Mouse (Mus musculus) gastrocnemius, adult 2 months (tissue): ENCODE data around the gene Elmsan1. TPM values are rescaled to one million over a fixed set of nuclear protein-coding genes. Genes with fewer than 3 reads are reported as not detected.
"Not testable (repeated sequence)": the region's sequence is repeated elsewhere in the genome, so short reads cannot be mapped to it uniquely, and the experiment has no call there.

ENCODE experiments used
- DNase-seq: peaks from one replicate; pipeline ENCODE4 v3.0.0; 2022
- H3K27ac ChIP-seq: fragments of 200-600 bp; 2 replicates; pipeline ENCODE4 v1.8.1; 2022; ENCODE audit warnings: mild to moderate bottlenecking
- H3K4me3 ChIP-seq: fragments of 200-600 bp; 2 replicates; pipeline ENCODE4 v1.8.1; 2022; ENCODE audit warnings: mild to moderate bottlenecking, moderate library complexity
- CTCF ChIP-seq: fragments of 200-600 bp; IDR thresholded peaks from 2 replicates; pipeline ENCODE4 v1.8.1; 2022; ENCODE audit warnings: antibody characterized with exemption, mild to moderate bottlenecking, moderate library complexity
- intact Hi-C: fragments of 180-260 bp; cut with DNase I; formaldehyde crosslinking; loops from one replicate; pipeline ENCODE4 v1.15.1; 2025
- total RNA-seq, 2 experiments: library from RNA; stranded (reverse); gene quantifications; 2 replicates each; pipeline ENCODE4 v1.2.3; 2021

Gene Elmsan1
- total RNA-seq, 2 experiments from 2014 or later = 10.2 to 11.9 TPM

GRCm38 (mm10) chr12:84107692-84108091 lies 111.0 kb downstream of the Elmsan1 start:
- Histone ChIP-seq H3K4me3 (no peak overlapping the region), H3K27ac (no peak overlapping the region)
- DNase-seq = no peak
- intact Hi-C loops = no loop called here
- no peak for TF ChIP-seq CTCF

GRCm38 (mm10) chr12:84107012-84107411 lies 111.7 kb downstream of the Elmsan1 start:
- no peak overlapping the region for H3K27ac ChIP-seq
- intact Hi-C loops = no loop called here
- no peak for TF ChIP-seq CTCF

GRCm38 (mm10) chr12:84101493-84101845 lies 117.2 kb downstream of the Elmsan1 start:
- no peak for DNase-seq
- TF ChIP-seq CTCF = no peak
- Histone ChIP-seq H3K4me3 (peak overlapping the region; percentile 83), H3K27ac (peak overlapping the region; percentile 78; the same call in 1 of the 2 replicates)
- intact Hi-C loops = no loop called here

More at GRCm38 (mm10) chr12:84107012-84107411, 111.7 kb downstream of the Elmsan1 start:
- H3K4me3 ChIP-seq = no peak overlapping the region
- no peak for DNase-seq

GRCm38 (mm10) chr12:84100604-84101492 lies 117.8 kb downstream of the Elmsan1 start, which contains the start of gene Acot6:
Gene Acot6 (plus strand): TSS chr12:84100654.
- intact Hi-C loops = not testable (repeated sequence)
- Histone ChIP-seq H3K27ac (peak within 1 kb of the TSS; percentile 78), H3K4me3 (peak within 1 kb of the TSS; percentile 83)
- DNase-seq = peak; percentile 61

- H3K4me3 ChIP-seq = no peak overlapping the region; the same call in 1 of the 2 replicates
- intact Hi-C loops = no loop called here
- no peak for DNase-seq
- no peak for TF ChIP-seq CTCF
- H3K27ac ChIP-seq = no peak overlapping the region
These were observed 118.6 kb downstream of the Elmsan1 start for GRCm38 (mm10) chr12:84100071-84100470.

GRCm38 (mm10) chr12:84099605-84100004 lies 119.1 kb downstream of the Elmsan1 start:
- no peak for TF ChIP-seq CTCF
- intact Hi-C loops = no loop called here
- no peak overlapping the region for H3K27ac ChIP-seq
- H3K4me3 ChIP-seq = no peak overlapping the region
- no peak for DNase-seq

Other genes starting within 250 kb of the Elmsan1 start
- gene Heatr4, start 234.0 kb downstream of the Elmsan1 start, total RNA-seq = not detected
- 10 to 100 TPM; 11.7 to 22.1 TPM for gene Acot2, start 231.0 kb downstream of the Elmsan1 start, total RNA-seq
- gene Acot1, start 209.4 kb downstream of the Elmsan1 start, total RNA-seq = 1 to 10 TPM; 2.2 to 3.9 TPM
- under 1 TPM; 0.05 to 0.08 TPM for gene Acot4, start 180.5 kb downstream of the Elmsan1 start, total RNA-seq
- gene Gm49366, start 179.9 kb downstream of the Elmsan1 start, total RNA-seq = not detected
- not detected for gene Acot3, start 166.7 kb downstream of the Elmsan1 start, total RNA-seq
- gene Acot5, start 149.6 kb downstream of the Elmsan1 start, total RNA-seq = under 1 TPM in 1 of 2 experiments, not detected in 1; 0.17 TPM
- 1 to 10 TPM; 1.7 to 2.5 TPM for gene Acot6, start 118.2 kb downstream of the Elmsan1 start, total RNA-seq
- gene Dnal1, start 104.5 kb downstream of the Elmsan1 start, total RNA-seq = 1 to 10 TPM; 9.8 to 10.0 TPM
- gene Pnma1, start 70.4 kb downstream of the Elmsan1 start, total RNA-seq = under 1 TPM; 0.10 to 0.17 TPM
- 10 to 100 TPM; 56.3 to 98.8 TPM for gene Ptgr2, start 66.4 kb upstream of the Elmsan1 start, total RNA-seq
- gene Zfp410, start 98.0 kb upstream of the Elmsan1 start, total RNA-seq = 10 to 100 TPM; 21.2 to 24.9 TPM
- gene Coq6, start 142.8 kb upstream of the Elmsan1 start, total RNA-seq = 10 to 100 TPM; 20.0 to 31.0 TPM
- 1 to 10 TPM in 1 of 2 experiments, under 1 TPM in 1; 0.82 to 1.3 TPM for gene Fam161b, start 143.0 kb upstream of the Elmsan1 start, total RNA-seq
- 10 to 100 TPM; 12.2 to 14.4 TPM for gene Entpd5, start 190.1 kb upstream of the Elmsan1 start, total RNA-seq
- gene Bbof1, start 190.2 kb upstream of the Elmsan1 start, total RNA-seq = 1 to 10 TPM; 1.0 to 1.6 TPM
- gene Rnf113a2, start 198.3 kb upstream of the Elmsan1 start, total RNA-seq = 10 to 100 TPM in 1 of 2 experiments, 1 to 10 TPM in 1; 8.5 to 10.8 TPM
- 100 to 1,000 TPM in 1 of 2 experiments, 10 to 100 TPM in 1; 93.1 to 128 TPM for gene Aldh6a1, start 232.1 kb upstream of the Elmsan1 start, total RNA-seq
- 10 to 100 TPM in 1 of 2 experiments, 1 to 10 TPM in 1; 10.0 to 10.7 TPM for gene Lin52, start 232.5 kb upstream of the Elmsan1 start, total RNA-seq